Mouse (Mus musculus) kidney, adult 8-10 months (tissue): ENCODE results near the gene Wapl.

ENCODE experiments used
- DNase-seq, 2 experiments: peaks; one replicate each; pipeline ENCODE4 v3.0.0; 2022

The Wapl gene

DNA sequence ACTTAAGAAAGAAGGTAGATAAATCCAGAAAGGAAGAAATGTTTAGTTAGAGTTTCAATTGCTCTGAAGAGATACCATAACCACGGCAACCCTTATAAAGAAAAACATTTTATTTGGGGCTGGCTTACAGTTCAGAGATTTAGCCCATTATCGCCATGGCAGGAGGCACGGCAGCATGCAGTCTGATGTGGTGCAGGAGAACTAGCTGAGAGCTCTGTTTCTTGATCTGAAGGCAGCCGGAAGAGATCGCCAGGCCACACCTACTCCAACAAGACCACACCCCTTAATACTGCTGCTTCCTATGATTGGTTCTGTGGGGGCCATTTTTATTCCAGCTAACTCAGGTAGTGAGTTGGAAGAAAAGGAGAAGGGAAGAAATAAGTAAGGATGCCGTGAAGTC lies 100.5 kb downstream of the Wapl start:
- no peak for DNase-seq

- DNase-seq, result no peak
Measured at GRCm38 (mm10) chr14:34776719-34777385, 103.1 kb downstream of the Wapl start.

- peak; percentile 24 to 44 for DNase-seq
Measured at GRCm38 (mm10) chr14:34777810-34778209, 104.1 kb downstream of the Wapl start.

DNA sequence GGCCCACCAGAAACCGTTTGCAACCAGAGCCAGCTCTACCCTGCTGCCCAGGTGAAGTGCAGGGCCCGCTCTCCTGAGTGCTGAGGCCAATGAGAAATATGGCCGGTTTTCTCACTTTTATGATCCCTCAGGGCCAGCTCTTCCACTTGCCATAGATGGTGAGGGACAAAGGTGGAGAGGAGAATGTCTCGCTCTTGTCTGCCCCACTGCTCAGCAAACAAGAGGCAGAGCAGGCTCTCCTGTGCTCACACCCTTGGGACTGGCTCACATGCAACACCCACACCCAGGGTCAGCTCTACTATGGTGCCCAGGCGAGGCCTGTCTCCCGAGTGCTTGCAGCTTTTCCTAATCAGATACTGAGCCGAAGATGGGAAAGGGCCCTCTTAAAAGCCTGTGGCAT lies 105.0 kb downstream of the Wapl start:
- no peak for DNase-seq

DNA sequence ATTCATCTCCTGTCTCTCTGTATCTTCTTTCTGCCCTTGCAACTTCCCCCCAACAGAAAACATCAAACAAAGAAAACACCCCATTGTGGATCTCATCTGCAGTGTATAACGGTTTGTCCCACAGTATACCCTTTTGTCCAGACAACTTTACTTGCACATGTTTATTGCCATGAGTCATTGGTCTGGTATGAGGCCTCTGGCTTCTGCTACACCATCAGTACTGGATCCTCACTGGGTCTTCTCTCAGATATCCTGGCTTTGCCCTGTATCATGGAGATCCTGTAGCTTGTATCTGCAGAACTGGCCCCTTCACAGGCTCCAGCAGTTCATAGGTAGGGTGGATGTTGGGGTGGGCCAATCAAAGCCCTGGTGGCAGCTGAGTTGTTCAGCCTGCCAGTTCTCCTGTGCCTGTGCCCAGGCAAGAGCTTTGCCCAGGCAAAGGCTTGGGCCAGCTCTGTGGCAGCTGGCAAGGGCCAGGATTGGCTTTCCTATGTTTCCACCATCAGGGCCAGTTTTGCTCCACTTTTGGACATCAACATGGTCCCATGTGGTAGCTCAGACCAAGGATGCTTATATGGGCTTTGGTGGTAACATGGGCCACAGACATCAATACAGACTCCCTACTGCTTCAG lies 119.8 kb downstream of the Wapl start:
- no peak for DNase-seq
